Mouse (Mus musculus): ENCODE results near the gene Ppp1r12b.

- TF ChIP-seq CTCF (IDR thresholded peaks at IDR 0.05; ENCODE audit: borderline replicate concordance, control insufficient read depth, extremely low read depth, insufficient read depth, low read length, poor library complexity) (no peak), POLR2A (IDR thresholded peaks at IDR 0.05; ENCODE audit: control insufficient read depth, extremely low read depth, insufficient read depth, low read length, poor library complexity) (no peak)
These were observed 199.4 kb downstream of the Ppp1r12b start for GRCm38 (mm10) chr1:134756190-134756873.
